Mouse (Mus musculus) liver, postnatal 0 days (tissue): ENCODE data around the gene Atoh7.

Experiments used
- CTCF ChIP-seq: sonication (generic); IDR thresholded peaks from 2 replicates; pipeline ENCODE4 v1.5.1; 2016; ENCODE audit warnings: antibody characterized with exemption, low read depth
- EP300 ChIP-seq: IDR thresholded peaks from 2 replicates; pipeline ENCODE4 v1.6.1; 2016; ENCODE audit warnings: antibody characterized with exemption, low read depth, mild to moderate bottlenecking

- TF ChIP-seq EP300 (no peak), CTCF (no peak)
Observed at GRCm38 (mm10) chr10:63089103-63089757, 10.2 kb upstream of the Atoh7 start.
